Mouse (Mus musculus) lung, embryonic 16.5 days (tissue): ENCODE measurements at regions not wholly inside any gene's neighbourhood (a gene's known extent, or its start where the extent isn't known, plus 50 kb on each side); places are given as distances from the start of the nearest gene placed in this dataset.

Source experiments
- ATAC-seq: fragments of 200-750 bp; cut with Nextera tagmentation; 2 replicates; pipeline ENCODE4 v1.8.0; 2017; ENCODE audit warnings: low read depth, mild to moderate bottlenecking, moderate library complexity
- H3K27ac ChIP-seq: fragments of 300-500 bp; sonication (generic); 2 replicates; pipeline ENCODE4 v1.5.1; 2014; ENCODE audit warnings: mild to moderate bottlenecking, control low read depth, low read length
- H3K27me3 ChIP-seq: fragments of 300-500 bp; sonication (generic); 2 replicates; pipeline ENCODE4 v1.6.1; 2014; ENCODE audit warnings: low read depth, low read length, mixed read lengths; ENCODE audit not compliant: control insufficient read depth, insufficient read depth
- H3K36me3 ChIP-seq: fragments of 300-500 bp; sonication (generic); 2 replicates; pipeline ENCODE4 v1.6.1; 2014; ENCODE audit warnings: low read length; ENCODE audit not compliant: control insufficient read depth, insufficient read depth
- H3K4me1 ChIP-seq: fragments of 300-500 bp; sonication (generic); replicated peaks from 2 replicates; pipeline ENCODE4 v1.6.1; 2014; ENCODE audit warnings: low read length, mixed read lengths; ENCODE audit not compliant: control insufficient read depth, insufficient read depth
- H3K4me2 ChIP-seq: fragments of 300-500 bp; sonication (generic); 2 replicates; pipeline ENCODE4 v1.6.1; 2014; ENCODE audit warnings: low read depth, low read length, control low read depth
- H3K4me3 ChIP-seq: fragments of 300-500 bp; sonication (generic); 2 replicates; pipeline ENCODE4 v1.5.1; 2014; ENCODE audit warnings: mild to moderate bottlenecking, low read length, control low read depth
- H3K9ac ChIP-seq: fragments of 300-500 bp; sonication (generic); 2 replicates; pipeline ENCODE4 v1.6.1; 2014; ENCODE audit warnings: low read length, control low read depth
- H3K9me3 ChIP-seq: fragments of 300-500 bp; sonication (generic); 2 replicates; pipeline ENCODE4 v1.6.1; 2016; ENCODE audit warnings: low read length; ENCODE audit not compliant: control insufficient read depth
- WGBS: fragments of 180-500 bp; shearing (Covaris S2); extraction: QIAGEN DNeasy Blood & Tissue Kit; methylation state at CpG from one replicate; pipeline ENCODE4 v1.1.7; 2014; 5-methylcytosine and 5-hydroxymethylcytosine counted together

- 90% methylated on average over 22 of the region's 22 CpGs for WGBS
- H3K27me3 ChIP-seq = no peaks in the 10 kb centered on the region
- no peaks in the 10 kb centered on the region for H3K4me1 ChIP-seq
- H3K4me2 ChIP-seq = no peak overlapping the region
- ATAC-seq = no peak
- H3K4me3 ChIP-seq = no peak overlapping the region
- H3K9me3 ChIP-seq = no peaks in the 10 kb centered on the region
- no peak overlapping the region for H3K9ac ChIP-seq
- H3K36me3 ChIP-seq = no peaks in the 10 kb centered on the region
- H3K27ac ChIP-seq = no peak overlapping the region
These were observed 188.7 kb downstream of the Ifng start for GRCm38 (mm10) chr10:118629360-118630040.

DNA sequence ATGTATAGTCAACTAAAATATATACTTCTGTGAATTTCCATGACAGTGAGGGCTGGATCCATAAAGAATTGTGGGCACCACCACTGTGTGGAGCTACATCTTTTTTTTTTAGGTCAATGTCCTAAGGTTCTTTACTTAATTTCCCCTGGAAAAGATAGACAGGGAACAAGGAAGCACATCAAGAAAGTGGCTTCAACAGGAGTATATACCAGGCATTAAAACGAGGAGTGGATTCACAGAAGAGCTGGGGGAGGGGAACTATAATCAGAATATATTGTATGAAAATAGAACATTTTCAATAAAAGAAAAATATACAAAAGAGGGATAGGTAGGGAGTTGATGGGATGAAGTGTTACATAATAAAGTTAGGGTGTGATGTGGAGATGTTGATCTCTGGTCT, 190.9 kb downstream of the Ifng start:
- no peaks in the 10 kb centered on the region for H3K27me3 ChIP-seq
- no peak overlapping the region for H3K9ac ChIP-seq
- no peak overlapping the region for H3K27ac ChIP-seq
- H3K4me3 ChIP-seq = no peak overlapping the region
- ATAC-seq = no peak
- H3K4me2 ChIP-seq = no peak overlapping the region
- H3K36me3 ChIP-seq = no peaks in the 10 kb centered on the region
- no peaks in the 10 kb centered on the region; the same call in 1 of the 2 replicates for H3K9me3 ChIP-seq
- no peaks in the 10 kb centered on the region for H3K4me1 ChIP-seq
- WGBS = 68% methylated on average over 1 of the region's 1 CpGs

DNA sequence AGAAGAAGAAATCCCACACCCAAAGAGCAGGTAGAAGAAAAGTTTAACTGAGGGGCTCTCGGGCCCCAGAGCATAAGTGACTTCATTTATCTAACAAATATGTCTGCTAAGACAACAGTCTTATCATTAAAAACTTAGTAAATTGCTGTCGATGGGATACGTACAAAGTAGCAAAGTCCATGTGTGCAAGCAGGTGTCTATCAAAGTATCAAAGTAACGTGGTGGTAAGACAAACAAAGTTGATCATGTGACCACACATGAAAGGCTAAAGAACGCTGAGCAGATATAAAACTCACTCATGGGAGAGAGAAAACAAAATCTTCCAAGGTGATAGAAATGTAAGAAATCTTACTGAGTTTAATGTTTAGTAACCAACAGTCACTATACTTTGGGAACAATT, 191.3 kb downstream of the Ifng start:
- Histone ChIP-seq H3K4me2 (no peak overlapping the region), H3K36me3 (no peaks in the 10 kb centered on the region), H3K27ac (no peak overlapping the region), H3K4me1 (no peaks in the 10 kb centered on the region), H3K9ac (no peak overlapping the region), H3K27me3 (no peaks in the 10 kb centered on the region), H3K4me3 (no peak overlapping the region), H3K9me3 (no peaks in the 10 kb centered on the region; the same call in 1 of the 2 replicates)
- ATAC-seq = no peak
- WGBS = 52% methylated on average over 5 of the region's 5 CpGs

DNA sequence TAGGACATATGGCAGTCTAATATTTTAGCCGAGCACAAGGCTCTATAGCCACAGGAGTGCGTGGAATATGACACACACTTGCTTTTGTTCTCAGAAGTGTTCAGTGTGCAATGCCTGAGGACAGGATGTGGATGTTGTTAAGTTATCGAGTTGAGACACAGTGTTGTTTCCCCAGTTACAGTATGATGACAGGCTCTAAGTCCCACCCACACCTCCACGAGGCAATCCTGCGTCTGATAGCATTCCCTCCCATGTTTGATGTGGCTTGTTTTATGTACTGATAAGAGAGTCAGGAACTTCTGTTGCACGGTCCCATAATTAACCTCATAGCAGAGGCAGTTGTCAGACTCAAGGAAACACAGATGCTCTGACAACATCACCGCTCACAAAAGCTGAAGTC, 192.6 kb downstream of the Ifng start:
- no peak for ATAC-seq
- Histone ChIP-seq H3K27me3 (no peaks in the 10 kb centered on the region), H3K4me3 (no peak overlapping the region), H3K27ac (no peak overlapping the region), H3K4me1 (no peaks in the 10 kb centered on the region), H3K9me3 (no peaks in the 10 kb centered on the region; the same call in 1 of the 2 replicates), H3K4me2 (no peak overlapping the region), H3K9ac (no peak overlapping the region), H3K36me3 (no peaks in the 10 kb centered on the region)
- WGBS = 28% methylated on average over 7 of the region's 7 CpGs

DNA sequence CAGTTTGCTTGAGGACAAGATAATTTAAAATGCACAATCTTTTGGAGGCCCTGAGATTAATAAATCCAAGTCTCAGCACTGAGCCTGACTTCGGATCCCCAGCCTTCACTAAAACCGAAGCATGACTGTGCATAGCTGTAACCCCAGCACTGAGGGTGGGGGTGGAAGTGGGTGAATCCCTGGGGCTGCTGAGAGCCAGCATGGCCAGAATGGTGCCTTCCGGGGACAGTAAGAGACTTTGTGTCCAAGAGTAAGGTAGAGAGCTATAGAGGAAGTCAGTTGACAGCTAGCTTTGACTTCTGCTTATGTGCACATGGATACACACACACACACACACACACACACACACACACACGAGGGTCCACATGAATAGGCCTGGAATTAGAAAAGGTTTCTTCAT, 198.3 kb downstream of the Ifng start:
- Histone ChIP-seq H3K4me1 (peaks cover 8% of the 10 kb centered on the region), H3K4me2 (no peak overlapping the region), H3K27ac (no peak overlapping the region), H3K9me3 (no peaks in the 10 kb centered on the region; the same call in 1 of the 2 replicates), H3K4me3 (no peak overlapping the region), H3K27me3 (no peaks in the 10 kb centered on the region), H3K36me3 (no peaks in the 10 kb centered on the region), H3K9ac (no peak overlapping the region)
- 81% methylated on average over 4 of the region's 4 CpGs for WGBS
- no peak for ATAC-seq

GRCm38 (mm10) chr10:118640121-118640809, 199.4 kb downstream of the Ifng start:
- peak overlapping the region; percentile 5; the same call in 1 of the 2 replicates for H3K4me2 ChIP-seq
- H3K9me3 ChIP-seq = no peaks in the 10 kb centered on the region; the same call in 1 of the 2 replicates
- H3K36me3 ChIP-seq = no peaks in the 10 kb centered on the region
- H3K9ac ChIP-seq = no peak overlapping the region
- 44% methylated on average over 7 of the region's 7 CpGs for WGBS
- ATAC-seq = no peak
- no peak overlapping the region for H3K27ac ChIP-seq
- no peak overlapping the region for H3K4me3 ChIP-seq
- H3K4me1 ChIP-seq = peaks cover 8% of the 10 kb centered on the region
- H3K27me3 ChIP-seq = no peaks in the 10 kb centered on the region

GRCm38 (mm10) chr10:118640810-118641427, 200.1 kb downstream of the Ifng start:
- Histone ChIP-seq H3K4me3 (no peak overlapping the region), H3K4me2 (peak overlapping the region; percentile 5; the same call in 1 of the 2 replicates), H3K4me1 (peaks cover 8% of the 10 kb centered on the region), H3K9ac (no peak overlapping the region), H3K27me3 (no peaks in the 10 kb centered on the region), H3K9me3 (no peaks in the 10 kb centered on the region), H3K27ac (no peak overlapping the region), H3K36me3 (no peaks in the 10 kb centered on the region)
- no peak for ATAC-seq
- WGBS = 33% methylated on average over 12 of the region's 12 CpGs

- no peaks in the 10 kb centered on the region for H3K27me3 ChIP-seq
- no peak for ATAC-seq
- H3K4me1 ChIP-seq = peaks cover 8% of the 10 kb centered on the region
- H3K9me3 ChIP-seq = no peaks in the 10 kb centered on the region
- H3K4me3 ChIP-seq = no peak overlapping the region
- no peak overlapping the region for H3K9ac ChIP-seq
- WGBS = 75% methylated on average over 8 of the region's 8 CpGs
- H3K27ac ChIP-seq = no peak overlapping the region
- H3K4me2 ChIP-seq = no peak overlapping the region
- no peaks in the 10 kb centered on the region for H3K36me3 ChIP-seq
These were observed 202.8 kb downstream of the Ifng start for GRCm38 (mm10) chr10:118643622-118644021.

- 54% methylated on average over 2 of the region's 2 CpGs for whole genome bisulfite sequencing
- no peaks in the 10 kb centered on the region for H3K9me3 ChIP-seq
- H3K4me3 ChIP-seq = no peak overlapping the region
- H3K4me1 ChIP-seq = no peaks in the 10 kb centered on the region
- no peak overlapping the region for H3K9ac ChIP-seq
- no peaks in the 10 kb centered on the region for H3K36me3 ChIP-seq
- H3K27me3 ChIP-seq = no peaks in the 10 kb centered on the region
- no peak overlapping the region for H3K27ac ChIP-seq
- no peak overlapping the region for H3K4me2 ChIP-seq
- no peak for ATAC-seq
These were observed 207.3 kb downstream of the Ifng start for GRCm38 (mm10) chr10:118648111-118648510.
